Mouse (Mus musculus): ENCODE results near the gene Zfp59. TPM values are rescaled to one million over a fixed set of nuclear protein-coding genes. Genes with fewer than 3 reads are reported as not detected.
"Not testable (repeated sequence)": the region's sequence is repeated elsewhere in the genome, so short reads cannot be mapped to it uniquely, and the experiment has no call there.

Gene Zfp59
- total RNA-seq, 2 experiments from 2014 or later: 3.1 to 4.1 TPM

DNA sequence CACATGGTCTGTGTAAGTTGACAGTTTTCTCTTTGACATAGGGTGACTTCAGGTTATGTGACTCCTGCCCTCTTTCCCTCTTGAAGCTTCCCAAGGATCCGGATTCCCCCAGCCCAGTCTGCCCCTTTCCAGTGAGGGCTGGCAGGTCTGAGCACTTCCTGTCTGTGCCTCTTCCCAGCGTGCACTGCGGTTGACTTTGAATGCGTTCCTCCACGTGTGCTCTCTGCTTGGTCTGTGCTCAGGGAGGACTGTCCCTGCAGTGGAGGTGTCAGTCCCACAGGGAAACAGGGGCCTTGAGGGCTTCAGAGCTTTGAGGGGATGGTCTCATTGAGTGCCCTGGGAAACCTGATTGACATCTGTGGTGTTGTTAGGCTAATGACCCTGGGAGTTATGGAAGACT is 24.2 kb downstream of the Zfp59 start:
- DNase-seq: not testable (repeated sequence)

DNA sequence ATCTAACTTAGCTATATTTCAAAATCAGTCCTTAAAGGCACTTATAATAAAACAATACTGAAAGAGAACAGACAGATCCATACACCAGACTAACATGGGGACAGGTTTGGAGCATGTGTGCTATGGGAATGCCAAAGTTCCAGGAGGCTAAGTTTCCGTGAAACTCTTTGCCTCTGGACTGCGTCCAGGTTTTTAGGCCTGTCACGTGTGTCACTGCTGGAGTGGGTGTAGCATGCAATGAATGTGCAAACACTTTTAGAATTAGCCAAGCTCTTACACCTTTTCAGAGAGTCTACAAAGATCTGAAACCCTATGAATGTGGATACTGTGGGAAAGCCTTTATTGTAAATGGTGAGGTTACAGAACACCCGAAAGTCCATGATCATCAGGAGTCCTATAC is 43.3 kb downstream of the Zfp59 start:
- no peak for DNase-seq

DNA sequence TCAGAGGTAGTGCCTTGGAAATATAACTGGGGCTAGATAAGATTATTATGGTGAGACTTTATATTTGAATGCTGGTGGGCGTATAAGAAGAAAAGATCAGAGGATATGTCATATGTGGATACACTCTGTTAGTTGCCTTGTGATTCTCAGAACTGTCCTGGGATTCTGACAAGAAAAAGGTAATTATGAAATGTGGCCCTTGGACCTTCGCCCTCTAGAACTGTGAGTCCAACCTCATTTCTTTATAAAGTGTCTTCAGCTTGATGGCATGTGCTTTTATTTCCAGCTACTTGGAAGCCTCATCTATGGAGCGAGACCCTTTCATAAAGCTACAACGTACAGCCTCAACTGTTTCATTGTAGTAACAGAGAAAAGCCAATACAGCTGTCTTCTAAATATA is 62.2 kb downstream of the Zfp59 start:
- no peak for DNase-seq

DNA sequence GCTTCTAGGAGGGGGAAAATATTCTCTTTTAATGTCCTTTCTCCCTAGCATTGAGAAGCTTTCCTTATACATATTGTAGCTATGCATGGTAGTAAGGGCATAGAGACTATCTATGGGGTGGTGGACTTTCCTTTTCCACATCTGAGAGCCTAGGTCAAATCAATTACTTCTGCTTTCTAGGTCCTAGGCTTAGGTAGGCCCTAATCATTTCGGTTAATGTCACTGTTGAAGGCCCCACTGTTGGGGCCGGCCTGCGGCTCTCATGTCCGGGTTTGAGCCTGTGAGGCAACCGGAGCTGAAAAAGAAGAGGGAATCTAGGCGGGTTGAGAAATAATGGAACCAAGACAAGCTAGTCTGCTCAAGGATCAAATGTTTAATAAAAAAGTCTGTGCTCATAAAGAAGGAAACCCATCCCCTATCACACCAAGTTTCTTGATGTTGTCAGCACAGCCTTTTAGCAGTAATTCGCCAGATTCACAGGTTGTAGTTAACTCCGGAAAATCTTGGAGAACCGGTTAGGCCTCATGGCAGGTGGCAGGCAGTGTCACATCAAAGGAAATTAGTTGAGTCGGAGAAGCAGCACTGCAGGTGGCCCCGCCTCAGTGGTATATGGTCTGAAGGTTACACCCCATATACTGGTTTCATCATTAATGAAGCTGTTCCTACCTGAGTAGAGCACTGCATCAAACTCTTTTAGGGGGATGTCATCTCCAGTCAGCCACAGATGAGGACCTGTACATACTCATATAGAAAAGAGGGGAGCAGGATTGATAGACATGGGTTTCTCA is 66.8 kb downstream of the Zfp59 start:
- no peak for DNase-seq

Other genes with a start within 250 kb of the Zfp59 start
- 100 to 1,000 TPM; 201 to 243 TPM for gene Akt2, start 247.1 kb upstream of the Zfp59 start, total RNA-seq (2021)
- gene Ttc9b, start 184.7 kb upstream of the Zfp59 start, total RNA-seq (2021): under 1 TPM in 1 of 2 experiments, not detected in 1; 0.13 TPM
- gene Map3k10, start 164.0 kb upstream of the Zfp59 start, total RNA-seq (2021): 10 to 100 TPM; 29.6 to 32.0 TPM
- 1 to 10 TPM; 1.2 to 2.3 TPM for gene Zfp607b, start 149.3 kb upstream of the Zfp59 start, total RNA-seq (2021)
- gene Zfp60, start 107.2 kb upstream of the Zfp59 start, total RNA-seq (2021): 10 to 100 TPM; 13.2 to 14.5 TPM
- 1 to 10 TPM; 7.1 to 7.7 TPM for gene Zfp626, start 31.4 kb upstream of the Zfp59 start, total RNA-seq (2021)
- gene Zfp607a, start 18.9 kb downstream of the Zfp59 start, total RNA-seq (2021): 1 to 10 TPM; 4.6 to 5.4 TPM
- gene Zfp974, start 90.9 kb downstream of the Zfp59 start, total RNA-seq (2021): 10 to 100 TPM; 12.7 to 14.3 TPM
- gene Zfp780b, start 140.6 kb downstream of the Zfp59 start, total RNA-seq (2021): 10 to 100 TPM; 10.5 to 13.6 TPM
- gene Zfp850, start 175.5 kb downstream of the Zfp59 start, total RNA-seq (2021): 1 to 10 TPM; 2.3 to 2.4 TPM
- 100 to 1,000 TPM; 151 to 195 TPM for gene Psmc4, start 211.5 kb downstream of the Zfp59 start, total RNA-seq (2021)
- gene Fcgbp, start 232.6 kb downstream of the Zfp59 start, total RNA-seq (2021): not detected